Mouse (Mus musculus) mesoderm, embryonic 11.5 days (tissue): ENCODE measurements around the gene Chpt1.
"Not testable (repeated sequence)": the region's sequence is repeated elsewhere in the genome, so short reads cannot be mapped to it uniquely, and the experiment has no call there.

Experiments
- DNase-seq: peaks from one replicate; pipeline ENCODE4 v3.0.0-alpha.2; 2012; ENCODE audit warnings: low read depth, low spot score

Gene Chpt1

DNA sequence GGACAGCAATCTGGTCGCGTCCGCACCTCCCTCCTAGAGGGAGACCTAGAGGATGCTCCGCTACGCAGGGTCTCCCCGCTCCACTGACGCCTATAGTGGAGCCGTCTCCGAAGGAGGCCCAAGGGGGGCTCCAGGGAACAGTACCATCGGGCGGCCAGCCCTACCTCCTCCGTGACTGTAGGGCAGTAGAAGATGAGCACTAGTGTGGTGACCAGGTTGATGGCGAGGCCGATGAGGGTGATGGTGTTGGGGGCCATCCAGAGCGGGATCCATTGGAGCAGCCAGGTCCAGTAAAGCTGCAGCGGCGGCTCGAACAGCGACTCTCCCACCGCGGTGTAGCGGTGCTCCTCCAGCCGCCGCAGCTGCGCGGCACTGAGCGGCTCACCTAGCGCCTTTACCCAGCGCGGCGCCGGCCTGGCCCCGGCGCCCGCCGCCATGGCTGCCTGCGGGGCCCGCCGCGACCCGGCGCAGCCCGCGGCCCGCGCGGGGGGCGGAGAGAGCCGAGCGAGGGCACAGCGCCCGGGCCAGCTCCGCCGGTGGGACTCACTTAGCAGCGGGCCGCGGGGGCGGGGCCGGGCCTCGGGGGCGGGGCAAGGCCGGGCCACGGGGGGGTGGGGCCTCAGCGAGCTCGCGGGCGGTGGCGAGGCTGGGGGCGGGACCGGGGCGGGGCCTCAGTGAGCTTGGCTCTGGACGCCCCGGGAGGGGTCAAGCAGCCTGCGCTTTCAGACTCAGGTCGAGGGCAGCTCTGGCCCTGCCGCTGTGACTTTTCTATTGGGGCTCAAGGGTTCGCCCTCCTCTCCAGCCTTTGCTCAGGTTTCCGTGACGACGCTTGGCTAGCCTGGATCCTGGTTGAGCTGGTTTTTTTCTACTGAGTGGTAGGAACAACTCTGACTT, at the start of gene Chpt1:
Gene Chpt1 (minus strand): TSS at position 653 of the 894 bp plus-strand sequence.
- peak; percentile 78 for DNase-seq

DNA sequence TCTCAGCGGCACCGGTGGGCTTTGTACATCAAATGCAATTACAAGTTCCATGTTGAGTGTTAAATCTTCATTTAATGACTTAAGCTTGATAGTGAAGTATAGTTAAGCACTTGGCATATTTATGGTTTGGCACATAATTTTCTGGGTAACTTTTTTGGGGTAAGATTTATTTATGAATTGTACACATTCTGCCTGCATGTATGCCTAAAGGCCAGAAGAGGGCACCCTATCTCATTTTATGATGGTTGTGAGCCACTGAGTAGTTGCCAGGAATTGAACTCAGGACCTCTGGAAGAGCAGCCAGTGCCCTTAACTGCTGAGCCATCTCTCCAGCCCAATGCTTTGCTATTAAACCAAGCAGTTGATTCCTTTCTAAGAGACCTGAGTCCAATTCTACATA, 48.9 kb upstream of the Chpt1 start:
- DNase-seq, result no peak

DNA sequence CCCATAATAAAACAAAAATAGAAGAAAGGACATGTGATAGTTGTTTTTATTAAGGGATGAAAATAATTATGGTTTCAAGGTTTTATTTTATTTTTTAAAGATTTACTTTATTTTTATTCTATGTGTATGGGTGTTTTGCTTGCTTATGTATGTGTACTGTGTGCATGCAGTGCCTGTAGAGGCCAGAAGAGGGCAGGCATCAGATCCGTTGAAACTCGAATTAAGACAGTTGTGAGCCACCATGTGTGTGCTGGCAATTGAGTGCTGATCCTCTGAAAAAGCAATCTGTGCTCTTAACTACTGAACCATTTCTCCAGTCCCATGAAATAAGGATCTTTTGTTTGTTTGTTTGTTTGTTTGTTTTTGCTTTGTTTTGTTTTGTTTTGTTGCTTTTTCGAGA, 46.4 kb upstream of the Chpt1 start:
- no peak for DNase-seq

DNA sequence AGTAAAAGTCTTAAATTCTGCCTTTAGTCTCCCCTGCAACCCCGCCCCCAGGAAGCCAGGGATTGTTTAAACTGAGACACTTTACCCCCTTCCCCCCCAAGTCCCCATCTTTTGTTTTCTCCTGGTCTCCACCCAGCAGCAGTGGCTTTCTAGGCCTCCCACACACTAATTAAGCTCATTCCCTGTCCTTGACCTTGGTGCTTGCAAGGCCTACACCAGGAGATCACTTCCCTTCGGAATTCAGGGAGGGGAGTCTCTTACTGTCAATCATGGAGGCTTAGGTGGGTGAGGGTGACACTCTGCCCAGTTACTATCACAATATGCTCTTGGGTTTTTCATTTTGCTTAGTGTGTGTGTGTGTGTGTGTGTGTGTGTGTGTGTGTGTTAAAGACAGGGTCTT, 43.8 kb upstream of the Chpt1 start:
- DNase-seq, result no peak

DNA sequence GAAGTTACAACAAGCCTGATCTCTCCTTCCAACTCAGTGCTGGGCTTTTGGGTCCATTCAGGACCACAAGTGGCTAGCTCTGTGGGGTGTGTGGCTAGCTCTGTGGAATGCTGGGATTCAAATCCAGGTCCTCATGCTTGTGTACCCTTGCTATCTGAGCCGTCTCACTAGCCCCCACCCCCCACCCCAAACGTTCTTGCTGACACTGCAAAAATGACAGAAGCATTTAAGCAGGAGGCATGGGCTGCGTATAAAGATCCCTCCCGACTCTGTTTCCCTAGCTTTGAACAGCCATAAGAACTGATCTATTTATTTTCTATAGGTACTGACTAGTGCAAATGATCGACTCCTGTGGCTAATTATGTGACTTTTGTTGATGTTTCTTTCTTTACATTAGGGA, 26.8 kb upstream of the Chpt1 start:
- DNase-seq, result no peak

DNA sequence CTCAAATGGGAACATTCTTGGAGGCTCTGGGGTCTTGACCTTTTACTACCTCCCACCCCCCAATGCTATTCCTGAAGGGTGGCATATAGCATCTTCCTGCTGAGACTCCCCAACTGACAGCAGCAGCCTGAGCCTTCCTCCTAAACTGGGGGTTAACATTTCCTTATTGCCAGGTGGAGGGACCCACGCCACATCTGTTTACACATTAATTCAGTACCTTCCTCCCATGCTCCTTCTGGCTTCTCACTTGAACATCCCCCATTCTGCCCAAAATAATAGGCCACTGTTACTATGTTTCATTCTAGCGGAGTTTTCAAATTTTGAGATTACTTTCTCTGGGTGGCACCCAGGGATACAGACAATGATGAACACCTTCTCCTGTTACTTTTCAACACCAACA, 20.1 kb upstream of the Chpt1 start:
- no peak for DNase-seq

DNA sequence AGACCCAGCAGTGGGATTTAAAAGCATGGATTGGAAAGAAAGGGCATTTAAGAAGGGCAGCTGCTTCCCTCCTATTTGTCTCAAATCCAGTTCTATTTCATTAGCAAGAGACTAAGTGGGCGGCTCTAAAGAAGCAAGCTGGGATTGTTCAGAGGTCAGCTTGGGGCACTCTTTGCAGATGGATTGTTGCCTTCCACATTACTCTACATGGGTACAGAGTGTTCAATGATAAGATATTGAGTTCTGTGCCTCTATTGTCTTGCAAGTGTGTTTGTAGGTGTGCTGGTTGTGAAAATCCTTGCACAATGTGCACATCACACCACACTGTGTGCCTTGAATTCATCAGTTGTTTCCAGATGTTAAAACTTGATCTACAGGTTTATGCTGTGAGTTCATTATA, 19.3 kb upstream of the Chpt1 start:
- no peak for DNase-seq

DNA sequence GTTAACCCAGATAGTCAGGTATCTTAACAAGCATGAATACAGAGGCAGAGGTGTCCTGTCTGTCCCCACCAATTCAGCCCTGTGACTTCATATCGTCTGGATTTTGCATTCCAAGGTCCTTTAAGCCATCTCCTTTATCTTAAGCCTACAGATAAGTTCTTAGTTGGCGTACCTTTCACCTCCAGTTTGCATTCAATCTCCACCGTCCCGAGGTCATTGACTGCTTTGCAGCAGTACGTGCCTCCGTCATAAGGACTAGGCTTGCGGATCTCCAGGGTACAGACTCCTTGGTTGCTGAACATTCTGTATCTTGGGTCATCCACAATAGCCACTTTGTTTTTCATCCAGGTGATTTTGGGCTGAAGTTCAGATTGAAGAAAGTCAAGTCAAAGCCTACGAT, 18.9 kb upstream of the Chpt1 start:
- DNase-seq, result no peak

DNA sequence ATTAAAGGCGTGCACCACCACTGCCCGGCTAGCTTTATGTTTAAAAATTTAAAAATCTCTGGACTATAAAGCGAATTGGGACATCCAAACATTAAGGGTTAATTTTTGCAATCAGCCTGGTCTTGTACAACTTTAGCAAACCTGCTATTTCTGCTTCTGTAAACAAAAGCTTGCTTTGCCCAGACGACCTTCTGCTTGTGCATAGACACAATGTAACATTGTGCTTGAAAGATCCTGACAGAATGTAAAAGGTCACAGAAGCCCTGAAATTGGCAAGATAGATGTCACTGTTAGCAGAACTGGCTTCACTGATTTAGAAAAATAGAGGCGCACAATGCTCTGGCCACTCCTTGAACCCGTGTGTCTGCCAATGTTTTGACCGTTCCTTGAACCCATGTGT, 11.2 kb upstream of the Chpt1 start:
- DNase-seq, result not testable (repeated sequence)

DNA sequence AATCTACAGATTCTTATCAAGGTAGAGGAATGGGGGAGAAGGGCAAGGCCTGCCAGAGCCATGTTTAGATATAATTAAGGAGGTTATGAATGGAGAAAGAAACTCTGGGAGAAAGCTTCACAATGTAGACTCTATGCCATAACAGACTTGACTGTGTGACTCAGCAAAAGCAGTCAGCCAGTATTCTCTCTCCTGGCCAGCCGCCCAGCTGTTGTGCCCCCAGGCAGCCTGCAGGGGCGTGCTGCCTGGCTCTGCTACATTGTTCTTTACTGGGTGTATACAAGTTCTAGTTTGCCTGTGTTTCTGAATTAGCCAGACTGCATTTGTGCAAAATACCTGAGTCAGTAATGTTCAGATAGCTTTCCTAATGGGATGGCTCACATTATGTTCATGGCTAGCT, 10.6 kb upstream of the Chpt1 start:
- DNase-seq, result no peak

DNA sequence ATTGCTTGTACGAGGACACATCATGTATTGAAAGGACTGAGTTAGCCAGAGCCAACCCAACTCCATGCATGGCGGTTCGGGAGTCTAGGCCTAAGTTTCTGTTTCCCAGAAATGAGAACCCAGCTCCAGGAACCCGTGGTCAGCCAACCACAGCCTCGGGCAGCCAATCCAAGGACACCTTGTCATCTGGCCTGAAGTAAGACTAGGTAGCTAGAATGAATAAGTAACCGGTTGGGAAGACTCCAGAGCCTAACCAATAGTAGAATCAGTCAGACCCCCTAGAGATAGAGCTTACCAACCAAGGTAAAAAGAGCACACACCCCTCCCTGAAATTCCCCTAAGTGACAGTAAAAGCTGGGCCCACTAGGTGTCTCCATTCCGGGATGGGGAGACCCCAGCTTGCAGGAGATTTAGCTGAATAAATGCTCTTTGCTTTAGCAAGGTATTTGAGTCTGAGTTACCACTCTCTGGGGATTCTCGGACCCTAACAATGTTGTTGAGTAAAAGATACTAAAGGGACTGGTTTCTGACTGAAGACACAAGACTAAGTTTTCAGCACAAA, 9.8 kb upstream of the Chpt1 start:
- no peak for DNase-seq

DNA sequence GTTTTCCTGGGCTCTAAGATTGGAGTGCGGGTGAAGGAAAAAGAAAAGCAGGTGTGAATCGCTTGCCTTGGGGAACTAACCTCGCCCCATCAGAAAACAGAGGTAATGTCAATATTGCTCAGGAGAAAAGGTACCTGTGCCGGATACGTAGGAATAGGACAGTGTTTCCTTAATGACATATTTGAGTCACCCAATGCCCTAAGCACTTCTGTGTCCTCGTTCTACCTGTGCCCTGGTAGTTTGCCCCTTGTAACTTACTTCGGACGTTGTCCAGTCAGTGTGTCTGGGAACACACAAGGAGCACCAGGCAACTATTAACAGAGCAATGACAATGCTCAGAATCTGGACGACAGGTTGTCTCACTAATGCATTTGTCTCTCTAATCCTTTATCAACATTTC, 7.5 kb upstream of the Chpt1 start:
- no peak for DNase-seq

DNA sequence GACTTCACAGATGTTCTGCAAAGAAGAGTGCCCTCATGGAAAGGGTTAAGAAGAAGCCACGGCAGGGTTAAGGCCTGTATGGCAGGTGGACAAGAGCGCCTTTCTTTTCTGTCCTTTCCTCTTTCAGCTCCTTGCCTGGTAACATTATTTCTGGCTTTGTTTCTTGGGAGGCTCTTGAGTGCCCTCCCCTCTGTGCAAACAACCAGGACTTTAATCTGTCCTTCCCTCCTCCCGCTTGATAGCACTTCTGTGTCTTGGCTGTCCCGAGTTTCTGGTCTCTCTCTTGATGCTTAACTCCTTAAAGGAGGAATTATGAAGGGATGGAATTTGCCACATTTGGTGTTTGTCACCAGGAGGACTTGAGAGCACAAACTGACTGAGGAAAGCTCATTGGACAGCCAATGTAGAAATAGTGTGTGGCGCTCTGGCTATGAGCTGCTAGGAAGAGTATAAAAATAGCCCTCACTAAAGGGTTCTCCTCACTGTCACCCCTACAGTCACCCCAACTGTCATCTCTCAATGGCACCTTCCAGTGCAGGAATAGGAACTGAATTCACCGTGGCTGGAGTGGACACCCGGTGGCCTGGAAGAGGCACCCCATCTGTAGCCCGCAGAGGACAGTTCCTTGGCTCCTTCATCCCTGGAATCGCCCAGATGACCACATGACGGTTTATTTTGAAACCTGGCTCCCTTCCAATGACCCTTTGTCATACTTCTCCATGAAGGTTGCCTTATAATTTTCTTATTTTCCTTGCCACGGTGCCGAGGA, 6.8 kb upstream of the Chpt1 start:
- no peak for DNase-seq

DNA sequence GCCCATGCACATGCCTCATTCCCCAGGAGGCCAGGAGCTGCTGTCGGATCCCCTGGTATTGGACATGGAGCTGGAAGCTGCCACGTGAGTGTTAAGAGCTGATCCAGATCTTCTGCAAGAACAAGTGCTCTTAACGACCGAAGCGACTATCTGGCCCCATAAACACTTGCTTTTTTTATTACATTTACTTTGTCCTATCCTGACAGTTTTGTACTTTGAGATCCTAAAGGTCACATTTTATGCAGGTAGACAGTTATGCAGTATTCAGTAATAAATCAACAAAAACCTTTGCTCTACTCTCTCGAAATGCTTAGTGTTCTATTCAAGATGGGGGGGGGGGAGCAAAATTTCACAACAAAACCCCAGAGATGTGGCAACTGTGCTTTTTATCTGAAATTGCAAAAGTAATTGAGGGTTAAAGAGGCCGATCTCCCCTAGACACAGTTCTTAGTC, 3.8 kb upstream of the Chpt1 start:
- DNase-seq, result no peak

DNA sequence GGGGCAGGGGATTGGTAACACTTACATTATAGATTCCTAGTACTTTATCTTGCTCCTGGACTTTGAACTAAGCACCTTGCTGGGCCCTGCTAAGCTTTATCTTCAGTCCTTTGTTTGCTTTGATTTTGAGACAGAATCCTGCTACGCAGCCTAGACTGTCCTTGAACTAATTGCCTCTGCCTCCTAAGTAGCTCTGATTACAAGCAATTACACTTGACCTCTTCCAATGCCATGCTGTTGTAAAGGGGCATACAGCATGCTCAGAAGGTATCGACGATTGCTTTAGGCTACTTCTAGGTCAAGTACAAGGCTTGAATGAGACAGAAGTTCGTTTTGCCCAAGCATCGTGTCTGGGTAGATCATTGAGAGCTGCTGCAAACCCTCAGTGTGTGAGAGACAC, 1.4 kb upstream of the Chpt1 start:
- DNase-seq, result no peak

DNA sequence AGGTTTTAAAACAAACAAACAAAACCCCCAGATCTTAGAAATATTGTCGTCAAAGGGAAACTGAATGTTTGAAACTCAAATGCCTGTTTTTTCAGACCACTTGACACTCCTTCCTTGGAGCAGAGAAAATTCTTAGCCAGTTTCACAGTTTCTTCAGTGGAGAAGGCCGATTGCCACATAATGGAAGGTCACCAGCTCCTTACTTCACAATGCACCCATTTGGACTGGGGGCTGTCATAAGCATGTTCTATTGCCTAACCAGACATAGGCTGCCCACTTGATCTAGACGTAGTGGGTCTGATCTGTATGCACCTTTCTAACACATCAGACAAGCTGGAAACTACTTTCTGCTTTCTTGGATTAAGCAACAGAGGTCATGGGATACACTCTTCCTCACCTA, 608 bp upstream of the Chpt1 start:
- no peak for DNase-seq

DNA sequence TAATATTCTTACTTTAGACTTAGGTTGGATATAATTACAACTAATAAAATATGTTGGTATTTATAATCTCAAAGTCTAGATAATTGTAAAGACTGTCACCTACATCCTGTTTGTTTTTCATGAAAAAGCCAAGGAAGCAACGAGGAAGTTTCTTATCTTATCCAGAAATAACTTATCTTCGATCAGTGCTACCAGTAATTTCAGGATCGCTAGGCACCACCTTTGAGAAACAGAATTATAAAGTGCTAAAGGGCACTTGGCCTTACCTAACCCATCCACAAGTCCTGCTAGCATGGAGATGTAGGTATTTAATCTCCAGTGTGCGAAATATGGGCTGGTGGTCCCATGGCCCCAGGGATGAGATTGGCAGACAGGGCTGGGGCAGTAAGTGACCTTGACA, 954 bp downstream of the Chpt1 start:
- no peak for DNase-seq

DNA sequence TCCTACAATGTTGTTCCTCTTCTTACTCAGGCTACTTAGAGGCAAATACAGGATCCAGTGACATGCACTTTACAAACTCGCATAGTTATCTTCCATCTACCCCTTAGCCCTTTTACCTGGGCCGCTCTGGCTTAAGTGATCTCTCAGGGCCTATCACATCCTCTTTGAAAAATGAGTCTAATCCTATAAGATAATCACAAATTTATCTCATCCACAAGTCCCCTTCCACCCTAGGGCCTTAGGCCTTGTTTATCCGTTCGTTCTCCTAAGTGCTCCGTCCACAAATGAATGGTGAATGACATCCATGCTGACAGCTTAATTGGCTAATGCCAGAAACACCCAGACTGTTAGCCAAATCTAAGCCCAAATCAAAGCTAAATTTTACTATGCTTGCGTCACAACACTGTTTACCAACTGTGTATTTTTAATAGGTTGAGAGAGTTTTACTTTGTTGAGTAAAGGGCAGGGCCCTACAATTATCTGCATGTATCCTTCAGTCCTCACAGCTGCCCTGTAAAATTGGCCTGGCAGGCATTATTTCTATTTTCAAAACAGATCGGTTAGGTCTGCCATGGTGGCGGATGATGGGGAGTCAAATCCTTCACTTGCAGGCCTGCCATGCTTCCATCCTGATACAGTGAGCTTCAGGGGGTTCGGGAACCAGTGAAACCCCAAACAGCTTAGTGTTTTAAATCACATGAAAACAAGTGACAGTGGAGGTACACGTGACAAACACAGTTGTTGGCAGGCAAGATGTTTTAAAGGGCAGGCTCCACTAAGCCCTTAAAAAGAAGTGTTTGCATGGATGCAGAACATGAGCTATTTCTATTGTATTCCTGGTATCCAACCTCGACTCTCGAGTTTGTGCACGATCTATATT, 1.7 kb downstream of the Chpt1 start:
- no peak for DNase-seq

DNA sequence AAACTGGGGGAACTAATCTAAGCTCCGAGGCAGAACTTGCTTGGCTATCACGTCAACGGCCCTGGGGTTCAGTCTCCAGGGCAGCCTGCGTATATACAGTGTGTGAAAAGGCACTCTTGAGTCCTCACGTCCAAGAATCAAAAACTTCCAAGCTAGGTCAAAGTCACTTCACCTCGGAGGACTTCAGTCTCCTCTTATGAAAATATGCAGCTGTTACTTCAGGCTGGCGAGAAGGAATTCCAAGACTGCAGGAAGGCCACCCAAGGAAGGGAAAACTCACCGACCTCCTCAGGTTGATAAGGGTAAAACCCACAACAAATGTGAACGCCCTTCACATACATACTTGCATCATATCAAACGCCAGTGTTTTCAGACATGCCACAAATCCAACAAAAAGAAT, 2.5 kb downstream of the Chpt1 start:
- no peak for DNase-seq

DNA sequence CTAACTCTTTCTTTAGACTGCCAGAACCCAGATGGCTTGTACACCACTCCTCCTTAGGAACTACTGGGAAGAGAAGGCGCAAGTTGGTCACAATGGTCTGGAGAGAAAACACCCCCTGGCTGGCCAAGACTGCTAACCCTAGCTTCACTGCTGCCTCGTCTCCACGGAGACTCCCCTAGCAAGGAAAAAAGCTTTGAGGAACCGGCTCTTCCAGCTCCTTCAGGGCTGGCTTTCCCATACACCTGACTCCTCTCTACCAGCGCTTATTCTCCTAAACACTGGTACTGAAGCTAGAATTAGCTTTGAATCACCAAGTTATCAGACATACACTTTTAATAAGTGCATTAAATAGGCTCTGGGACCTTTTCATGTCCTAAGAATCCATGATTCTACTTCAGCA, 3.9 kb downstream of the Chpt1 start:
- no peak for DNase-seq

DNA sequence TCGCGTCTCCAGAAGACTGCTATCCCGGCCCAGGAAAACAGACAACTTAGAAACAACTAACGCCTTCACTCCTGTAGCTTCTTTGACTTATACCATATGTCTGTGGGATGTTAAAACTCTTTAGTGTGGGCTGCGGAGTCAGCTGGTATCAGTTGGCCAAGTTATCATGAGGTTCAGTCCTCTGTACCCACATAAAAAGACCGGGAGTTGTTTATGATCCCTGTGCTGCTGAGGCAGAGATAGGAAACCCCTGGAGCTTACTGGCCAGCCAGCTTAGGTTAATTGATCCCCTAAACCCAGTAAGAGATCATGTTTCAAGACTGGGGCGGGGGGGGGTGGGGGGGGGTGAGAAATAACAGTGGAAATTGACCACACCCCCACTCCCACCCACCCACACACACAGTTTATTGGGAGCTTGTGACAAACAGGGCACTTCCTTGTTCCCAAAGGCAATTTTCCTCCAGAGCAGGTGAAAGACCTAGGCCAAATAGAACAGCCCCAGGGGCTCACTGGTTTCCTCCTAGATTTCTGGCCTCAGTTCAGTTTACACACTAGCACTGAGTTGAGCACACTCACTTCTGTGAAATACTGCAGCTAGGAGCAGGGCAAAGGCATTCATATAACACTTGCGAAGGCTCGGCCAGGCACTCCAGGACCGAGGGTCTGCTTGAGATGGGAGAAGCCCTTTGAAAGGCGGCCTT, 6.9 kb downstream of the Chpt1 start:
- DNase-seq, result no peak
